Mouse (Mus musculus) gastrocnemius, adult 8-10 months (tissue): ENCODE data around the gene Olfr551. TPM values are rescaled to one million over a fixed set of nuclear protein-coding genes. Genes with fewer than 3 reads are reported as not detected.

ENCODE experiments used
- total RNA-seq, 4 experiments: library from RNA; stranded (reverse); gene quantifications; 2 replicates each; pipeline ENCODE4 v1.2.4; 2022

The Olfr551 gene
- total RNA-seq, 4 experiments from 2014 or later = not detected

Other genes with a start within 250 kb of the Olfr551 start
- 10 to 100 TPM; 16.9 to 19.9 (median 17.9) TPM for gene Rrm1, start 150.2 kb downstream of the Olfr551 start, total RNA-seq
- not detected for gene Olfr543, start 110.2 kb downstream of the Olfr551 start, total RNA-seq
- gene Olfr544, start 103.6 kb downstream of the Olfr551 start, total RNA-seq = not detected
- gene Olfr545, start 92.3 kb downstream of the Olfr551 start, total RNA-seq = not detected
- gene Olfr547, start 57.1 kb downstream of the Olfr551 start, total RNA-seq = not detected
- gene Olfr548-ps1, start 51.0 kb downstream of the Olfr551 start, total RNA-seq = not detected
- gene Olfr549, start 42.0 kb downstream of the Olfr551 start, total RNA-seq = not detected
- gene Trim21, start 26.4 kb downstream of the Olfr551 start, total RNA-seq = 1 to 10 TPM; 1.9 to 2.5 (median 2.1) TPM
- gene Olfr550, start 20.4 kb downstream of the Olfr551 start, total RNA-seq = not detected
- under 1 TPM in 2 of 4 experiments, not detected in 2; 0.10 to 0.13 TPM for gene Olfr552, start 5.9 kb upstream of the Olfr551 start, total RNA-seq
- not detected for gene Olfr553, start 26.3 kb upstream of the Olfr551 start, total RNA-seq
- not detected for gene Olfr554, start 46.5 kb upstream of the Olfr551 start, total RNA-seq
- not detected for gene Olfr555, start 66.9 kb upstream of the Olfr551 start, total RNA-seq
- gene Olfr556, start 73.0 kb upstream of the Olfr551 start, total RNA-seq = not detected
- 1 to 10 TPM; 3.8 to 5.3 (median 4.6) TPM for gene Trim68, start 95.4 kb upstream of the Olfr551 start, total RNA-seq
- gene Olfr557, start 104.0 kb upstream of the Olfr551 start, total RNA-seq = not detected
- 1 to 10 TPM in 2 of 4 experiments, under 1 TPM in 2; 0.75 to 1.1 (median 0.98) TPM for gene Olfr558, start 110.3 kb upstream of the Olfr551 start, total RNA-seq
- gene Olfr33, start 127.2 kb upstream of the Olfr551 start, total RNA-seq = not detected
- gene Olfr559, start 135.6 kb upstream of the Olfr551 start, total RNA-seq = not detected
- gene Olfr560, start 167.5 kb upstream of the Olfr551 start, total RNA-seq = not detected
- under 1 TPM in 3 of 4 experiments, not detected in 1; 0.29 to 0.34 (median 0.32) TPM for gene Olfr78, start 167.6 kb upstream of the Olfr551 start, total RNA-seq
- gene Olfr561, start 179.3 kb upstream of the Olfr551 start, total RNA-seq = not detected
- gene Olfr564, start 211.6 kb upstream of the Olfr551 start, total RNA-seq = not detected